Mouse (Mus musculus) midbrain, embryonic 12.5 days (tissue): Measurements from ENCODE around the gene Fyb. TPM values are rescaled to one million over a fixed set of nuclear protein-coding genes. Genes with fewer than 3 reads are reported as not detected.
"Not testable (repeated sequence)": the region's sequence is repeated elsewhere in the genome, so short reads cannot be mapped to it uniquely, and the experiment has no call there.

Experiments
- ATAC-seq: fragments of 200-750 bp; cut with Nextera tagmentation; 2 replicates; pipeline ENCODE4 v1.8.0; 2017; ENCODE audit warnings: low read depth, moderate TSS enrichment, moderate library complexity; ENCODE audit not compliant: low FRiP score
- H3K27ac ChIP-seq: fragments of 300-500 bp; sonication (generic); replicated peaks from 2 replicates; pipeline ENCODE4 v1.5.1; 2016; ENCODE audit warnings: mild to moderate bottlenecking
- H3K27me3 ChIP-seq: fragments of 300-500 bp; sonication (generic); 2 replicates; pipeline ENCODE4 v1.6.1; 2016; ENCODE audit warnings: mild to moderate bottlenecking
- H3K36me3 ChIP-seq: fragments of 300-500 bp; sonication (generic); 2 replicates; pipeline ENCODE4 v1.6.1; 2016
- H3K4me1 ChIP-seq: fragments of 300-500 bp; sonication (generic); 2 replicates; pipeline ENCODE4 v1.6.1; 2016
- H3K4me2 ChIP-seq: fragments of 300-500 bp; sonication (generic); replicated peaks from 2 replicates; pipeline ENCODE4 v1.6.1; 2016; ENCODE audit warnings: mild to moderate bottlenecking, moderate library complexity
- H3K4me3 ChIP-seq: fragments of 300-500 bp; sonication (generic); 2 replicates; pipeline ENCODE4 v1.5.1; 2016; ENCODE audit warnings: mild to moderate bottlenecking
- H3K9ac ChIP-seq: fragments of 300-500 bp; sonication (generic); replicated peaks from 2 replicates; pipeline ENCODE4 v1.6.1; 2016; ENCODE audit warnings: mild to moderate bottlenecking, moderate library complexity
- H3K9me3 ChIP-seq: fragments of 300-500 bp; sonication (generic); 2 replicates; pipeline ENCODE4 v1.6.1; 2016; ENCODE audit warnings: mild to moderate bottlenecking
- WGBS: fragments of 180-500 bp; shearing (Covaris S2); methylation state at CpG from one replicate; pipeline ENCODE4 v1.1.7; 2016; 5-methylcytosine and 5-hydroxymethylcytosine counted together
- polyA plus RNA-seq: library from polyadenylated mRNA; unstranded; fragments of >200 nt; fragmentation: Nextera tagmentation; extraction: Ambion mirVana; gene quantifications from 2 replicates; pipeline ENCODE4 v1.2.1, GENCODE M21; 2016

Fyb gene
- polyA plus RNA-seq, 1 experiment from 2014 or later, result 5.4 TPM

GRCm38 (mm10) chr15:6586351-6586750 is 63.7 kb downstream of the Fyb start:
- H3K36me3 ChIP-seq, H3K4me3 ChIP-seq, H3K27ac ChIP-seq, H3K27me3 ChIP-seq, H3K4me1 ChIP-seq, ATAC-seq, H3K9ac ChIP-seq, H3K4me2 ChIP-seq, H3K9me3 ChIP-seq: not testable (repeated sequence)
- WGBS, result 93% methylated on average over 7 of the region's 7 CpGs

GRCm38 (mm10) chr15:6587526-6587925 is 64.9 kb downstream of the Fyb start:
- no peak overlapping the region for H3K4me2 ChIP-seq
- WGBS, result 81% methylated on average over 3 of the region's 3 CpGs
- no peak for ATAC-seq
- H3K27me3 ChIP-seq, result no peaks in the 10 kb centered on the region
- H3K9me3 ChIP-seq, result no peaks in the 10 kb centered on the region
- H3K4me3 ChIP-seq, result no peak overlapping the region
- H3K9ac ChIP-seq, result no peak overlapping the region
- no peaks in the 10 kb centered on the region for H3K36me3 ChIP-seq
- no peak overlapping the region for H3K27ac ChIP-seq
- no peaks in the 10 kb centered on the region for H3K4me1 ChIP-seq

GRCm38 (mm10) chr15:6588192-6588591 is 65.5 kb downstream of the Fyb start:
- no peak for ATAC-seq
- Histone ChIP-seq H3K9me3 (no peaks in the 10 kb centered on the region), H3K4me1 (no peaks in the 10 kb centered on the region), H3K27ac (no peak overlapping the region), H3K9ac (no peak overlapping the region), H3K4me3 (no peak overlapping the region), H3K4me2 (no peak overlapping the region), H3K36me3 (no peaks in the 10 kb centered on the region), H3K27me3 (no peaks in the 10 kb centered on the region)
- WGBS, result 67% methylated on average over 7 of the region's 7 CpGs

GRCm38 (mm10) chr15:6590846-6591451 is 68.3 kb downstream of the Fyb start:
- 89% methylated on average over 4 of the region's 4 CpGs for WGBS
- no peak overlapping the region for H3K27ac ChIP-seq
- no peak overlapping the region for H3K4me3 ChIP-seq
- H3K9me3 ChIP-seq, result no peaks in the 10 kb centered on the region
- H3K9ac ChIP-seq, result no peak overlapping the region
- H3K36me3 ChIP-seq, result no peaks in the 10 kb centered on the region
- no peak for ATAC-seq
- no peak overlapping the region for H3K4me2 ChIP-seq
- H3K27me3 ChIP-seq, result no peaks in the 10 kb centered on the region
- H3K4me1 ChIP-seq, result no peaks in the 10 kb centered on the region

GRCm38 (mm10) chr15:6591527-6591926 is 68.9 kb downstream of the Fyb start:
- Histone ChIP-seq H3K9ac (no peak overlapping the region), H3K27me3 (no peaks in the 10 kb centered on the region), H3K4me3 (no peak overlapping the region), H3K4me1 (no peaks in the 10 kb centered on the region), H3K4me2 (no peak overlapping the region), H3K27ac (no peak overlapping the region), H3K9me3 (no peaks in the 10 kb centered on the region), H3K36me3 (no peaks in the 10 kb centered on the region)
- ATAC-seq, result no peak
- WGBS, result 62% methylated on average over 1 of the region's 1 CpGs

- H3K4me1 ChIP-seq, result no peaks in the 10 kb centered on the region
- no peak for ATAC-seq
- 86% methylated on average over 5 of the region's 5 CpGs for WGBS
- no peak overlapping the region for H3K4me3 ChIP-seq
- no peaks in the 10 kb centered on the region for H3K36me3 ChIP-seq
- no peaks in the 10 kb centered on the region for H3K9me3 ChIP-seq
- no peak overlapping the region for H3K9ac ChIP-seq
- H3K27me3 ChIP-seq, result no peaks in the 10 kb centered on the region
- no peak overlapping the region for H3K4me2 ChIP-seq
- H3K27ac ChIP-seq, result no peak overlapping the region
Measured at GRCm38 (mm10) chr15:6592561-6593253, 70.1 kb downstream of the Fyb start.

GRCm38 (mm10) chr15:6593254-6593623 is 70.6 kb downstream of the Fyb start:
- whole genome bisulfite sequencing, result 86% methylated on average over 1 of the region's 1 CpGs
- ATAC-seq, result no peak

GRCm38 (mm10) chr15:6598626-6599025 is 76.0 kb downstream of the Fyb start:
- WGBS, result 86% methylated on average over 3 of the region's 3 CpGs
- H3K36me3 ChIP-seq, result no peaks in the 10 kb centered on the region
- H3K27me3 ChIP-seq, result no peaks in the 10 kb centered on the region
- no peak overlapping the region for H3K9ac ChIP-seq
- H3K4me2 ChIP-seq, result no peak overlapping the region
- no peaks in the 10 kb centered on the region for H3K4me1 ChIP-seq
- ATAC-seq, result no peak
- H3K27ac ChIP-seq, result no peak overlapping the region
- no peak overlapping the region for H3K4me3 ChIP-seq
- no peaks in the 10 kb centered on the region for H3K9me3 ChIP-seq

More at GRCm38 (mm10) chr15:6593254-6593623, 70.6 kb downstream of the Fyb start:
- no peaks in the 10 kb centered on the region for H3K27me3 ChIP-seq
- no peak overlapping the region for H3K4me2 ChIP-seq
- no peak overlapping the region for H3K27ac ChIP-seq
- H3K4me3 ChIP-seq, result no peak overlapping the region
- no peaks in the 10 kb centered on the region for H3K4me1 ChIP-seq
- H3K9me3 ChIP-seq, result no peaks in the 10 kb centered on the region
- no peak overlapping the region for H3K9ac ChIP-seq
- no peaks in the 10 kb centered on the region for H3K36me3 ChIP-seq

- Histone ChIP-seq H3K4me1 (no peaks in the 10 kb centered on the region), H3K27ac (no peak overlapping the region), H3K27me3 (no peaks in the 10 kb centered on the region), H3K36me3 (no peaks in the 10 kb centered on the region), H3K9me3 (no peaks in the 10 kb centered on the region), H3K9ac (no peak overlapping the region), H3K4me3 (no peak overlapping the region), H3K4me2 (no peak overlapping the region)
- 63% methylated on average over 1 of the region's 1 CpGs for WGBS
- ATAC-seq, result no peak
Measured at GRCm38 (mm10) chr15:6600314-6600713, 77.7 kb downstream of the Fyb start.

GRCm38 (mm10) chr15:6601330-6601729 is 78.7 kb downstream of the Fyb start:
- 81% methylated on average over 6 of the region's 6 CpGs for WGBS
- Histone ChIP-seq H3K27ac (no peak overlapping the region), H3K4me2 (no peak overlapping the region), H3K9ac (no peak overlapping the region), H3K36me3 (no peaks in the 10 kb centered on the region), H3K9me3 (no peaks in the 10 kb centered on the region), H3K27me3 (no peaks in the 10 kb centered on the region), H3K4me3 (no peak overlapping the region), H3K4me1 (no peaks in the 10 kb centered on the region)
- ATAC-seq, result no peak

- 86% methylated on average over 4 of the region's 4 CpGs for WGBS
- no peaks in the 10 kb centered on the region for H3K36me3 ChIP-seq
Measured at GRCm38 (mm10) chr15:6602003-6602402, 79.3 kb downstream of the Fyb start.

GRCm38 (mm10) chr15:6610703-6611102 is 88.0 kb downstream of the Fyb start:
- no peak overlapping the region for H3K27ac ChIP-seq
- ATAC-seq, result no peak
- H3K27me3 ChIP-seq, result no peaks in the 10 kb centered on the region
- H3K4me3 ChIP-seq, result no peak overlapping the region
- no peaks in the 10 kb centered on the region for H3K36me3 ChIP-seq
- no peak overlapping the region for H3K9ac ChIP-seq
- WGBS, result 89% methylated on average over 5 of the region's 5 CpGs
- no peak overlapping the region for H3K4me2 ChIP-seq
- no peaks in the 10 kb centered on the region for H3K9me3 ChIP-seq
- H3K4me1 ChIP-seq, result no peaks in the 10 kb centered on the region

More at GRCm38 (mm10) chr15:6602003-6602402, 79.3 kb downstream of the Fyb start:
- Histone ChIP-seq H3K4me3 (no peak overlapping the region), H3K27ac (no peak overlapping the region), H3K4me1 (no peaks in the 10 kb centered on the region), H3K9ac (no peak overlapping the region), H3K4me2 (no peak overlapping the region), H3K9me3 (no peaks in the 10 kb centered on the region), H3K27me3 (no peaks in the 10 kb centered on the region)
- ATAC-seq, result no peak

- Histone ChIP-seq H3K9me3 (no peaks in the 10 kb centered on the region), H3K4me3 (no peak overlapping the region), H3K9ac (no peak overlapping the region), H3K4me1 (no peaks in the 10 kb centered on the region), H3K36me3 (no peaks in the 10 kb centered on the region), H3K27ac (no peak overlapping the region), H3K4me2 (no peak overlapping the region), H3K27me3 (no peaks in the 10 kb centered on the region)
- ATAC-seq, result no peak
- 83% methylated on average over 3 of the region's 3 CpGs for WGBS
Measured at GRCm38 (mm10) chr15:6612835-6613234, 90.2 kb downstream of the Fyb start.
